Mouse (Mus musculus): ENCODE measurements around the gene Plxna4. TPM values are rescaled to one million over a fixed set of nuclear protein-coding genes. Genes with fewer than 3 reads are reported as not detected.

The Plxna4 gene
- total RNA-seq, 2 experiments from 2014 or later = 2.2 to 2.5 TPM

DNA sequence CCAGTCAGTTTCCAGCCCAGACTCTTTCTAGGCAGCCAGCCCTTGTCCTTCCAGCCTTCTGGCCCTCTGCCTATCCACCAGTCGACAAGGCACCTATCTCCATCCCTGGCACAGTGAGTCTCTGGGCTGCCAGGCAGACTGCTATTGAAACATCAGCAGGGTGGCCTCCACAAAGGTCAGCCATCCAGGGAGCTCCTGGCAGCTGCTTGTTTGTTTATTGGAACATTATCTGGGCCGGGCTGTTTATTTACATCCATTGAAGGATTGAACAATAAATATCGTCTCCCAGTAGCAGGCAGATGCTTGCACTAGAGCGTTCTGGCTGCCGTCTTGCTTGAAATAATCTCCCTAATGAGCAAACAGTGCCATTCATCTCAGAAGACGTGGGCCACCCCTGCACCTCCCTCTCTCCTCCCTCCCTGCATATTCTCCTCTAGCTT, 273.0 kb downstream of the Plxna4 start:
- intact Hi-C loops (cut with DNase I) = no loop called here
- no peak for DNase-seq

DNA sequence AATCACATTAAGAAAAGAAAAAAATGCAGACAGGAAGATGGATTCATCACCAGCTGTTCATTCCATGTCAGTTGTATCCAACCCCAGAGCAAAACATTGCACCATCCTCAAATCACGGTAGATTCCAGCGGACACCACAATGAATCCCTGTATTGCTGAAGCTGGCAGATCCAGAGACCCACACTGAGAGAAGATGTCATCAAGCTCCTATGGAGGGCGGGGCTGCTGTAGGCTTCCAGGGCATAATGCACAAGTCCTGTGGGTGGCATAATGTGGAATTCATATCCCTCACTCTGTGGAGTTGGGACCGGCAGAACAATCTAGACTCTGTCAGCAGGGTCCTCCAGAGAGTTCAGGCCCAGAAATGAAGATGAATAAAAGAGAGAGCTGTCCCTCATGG, 278.8 kb downstream of the Plxna4 start:
- no peak for DNase-seq
- intact Hi-C loops (cut with DNase I) = no loop called here

DNA sequence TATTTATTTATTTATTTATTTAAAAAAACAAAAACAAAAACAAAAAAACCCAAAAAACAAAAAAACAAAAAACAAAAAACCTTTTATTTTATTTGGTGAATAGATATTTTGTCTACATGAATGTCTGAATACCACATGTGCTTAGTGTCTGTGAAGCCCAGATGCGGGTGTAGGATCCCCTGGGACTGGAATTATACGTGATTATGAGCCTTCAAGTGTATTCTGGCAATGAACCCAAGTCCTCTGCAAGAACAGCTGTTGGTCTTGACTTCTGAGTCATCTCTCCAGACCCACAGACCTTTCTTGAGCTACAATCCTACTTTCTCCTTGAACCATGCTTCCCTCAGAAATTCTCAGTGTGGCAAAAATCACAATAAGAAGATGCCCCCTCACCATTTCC, 287.4 kb downstream of the Plxna4 start:
- intact Hi-C loops (cut with DNase I) = no loop called here
- no peak for DNase-seq

DNA sequence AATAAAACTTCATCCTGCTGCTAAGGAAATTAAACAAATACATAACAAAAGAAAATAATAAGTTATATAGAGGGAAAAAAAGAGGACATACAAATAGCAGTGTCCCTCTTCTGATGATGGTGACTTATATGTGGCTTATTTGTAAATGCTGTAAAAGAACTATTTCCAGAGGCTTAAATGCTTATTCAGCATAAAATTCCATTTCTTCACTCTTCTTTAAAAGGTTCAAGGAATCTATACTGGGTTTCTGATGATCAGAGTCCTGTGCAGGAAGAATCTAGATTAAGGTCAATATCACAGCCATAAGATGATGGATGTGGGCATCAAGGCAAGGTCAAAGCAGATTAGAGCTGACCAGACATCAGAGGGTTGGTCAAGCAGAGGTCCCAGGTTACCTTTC, 306.5 kb downstream of the Plxna4 start:
- intact Hi-C loops (cut with DNase I) = no loop called here
- no peak for DNase-seq

DNA sequence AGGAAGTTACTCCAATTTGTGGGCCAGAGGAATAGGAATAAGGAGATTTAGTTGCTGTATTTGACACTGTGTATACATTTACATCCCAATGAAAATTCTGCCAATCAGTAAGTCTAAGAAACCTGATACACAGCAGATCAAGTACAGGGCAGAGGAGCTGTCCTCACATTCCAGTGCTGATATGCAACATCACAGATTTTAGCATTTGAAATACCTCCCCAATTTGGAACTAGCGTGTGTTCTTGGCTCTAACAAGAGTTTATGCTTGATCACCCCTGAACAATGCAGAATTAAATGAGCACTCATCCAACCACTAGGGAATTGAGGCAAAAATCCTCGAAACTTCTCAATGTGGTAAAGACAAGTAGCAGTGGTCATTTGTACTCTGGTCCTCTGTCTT, 307.3 kb downstream of the Plxna4 start:
- intact Hi-C loops (cut with DNase I) = no loop called here
- DNase-seq = no peak

DNA sequence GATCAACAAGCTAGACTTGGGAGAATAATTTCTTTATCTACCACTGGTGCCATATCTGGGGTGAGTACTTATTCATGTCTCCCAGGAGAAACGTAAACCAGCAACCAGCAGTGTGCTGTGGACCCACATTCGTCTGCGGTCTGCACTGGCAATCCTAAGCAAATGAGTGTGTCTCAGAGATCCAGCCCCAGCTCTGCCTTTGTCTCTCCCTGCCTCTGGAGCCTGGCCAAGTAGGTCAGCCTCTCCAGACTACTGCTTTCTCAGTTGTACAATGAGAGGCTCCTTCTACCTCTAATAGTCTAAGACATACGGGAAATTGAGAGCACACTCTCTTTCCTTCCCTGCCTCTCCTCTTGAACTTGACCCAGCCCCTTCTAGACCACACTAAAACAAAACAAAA, 316.5 kb downstream of the Plxna4 start:
- peak in 1 of 2 experiments; percentile 6 for DNase-seq

DNA sequence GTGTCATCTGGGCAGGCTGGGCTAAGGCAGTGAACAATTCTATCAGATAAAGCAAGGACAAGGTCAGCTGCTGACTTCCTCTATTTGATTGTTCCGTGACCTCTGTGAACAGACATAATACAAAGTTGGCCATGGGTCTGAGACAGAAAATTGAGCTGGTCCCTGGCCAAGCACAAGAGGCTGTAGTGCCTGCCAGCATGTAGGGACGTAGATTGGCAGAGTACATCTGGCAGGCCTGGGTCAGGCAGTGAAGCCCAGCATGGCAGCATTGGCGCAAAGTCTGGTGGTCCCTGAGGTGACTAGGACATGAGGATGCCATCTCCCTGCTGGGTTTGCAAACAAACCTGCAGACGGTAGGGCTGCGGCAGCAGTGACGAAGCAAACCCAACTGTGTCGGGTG, 321.9 kb downstream of the Plxna4 start:
- intact Hi-C loops (cut with DNase I) = no loop called here
- DNase-seq = no peak

More for the DNA sequence above, 316.5 kb downstream of the Plxna4 start:
- intact Hi-C loops (cut with DNase I) = no loop called here

DNA sequence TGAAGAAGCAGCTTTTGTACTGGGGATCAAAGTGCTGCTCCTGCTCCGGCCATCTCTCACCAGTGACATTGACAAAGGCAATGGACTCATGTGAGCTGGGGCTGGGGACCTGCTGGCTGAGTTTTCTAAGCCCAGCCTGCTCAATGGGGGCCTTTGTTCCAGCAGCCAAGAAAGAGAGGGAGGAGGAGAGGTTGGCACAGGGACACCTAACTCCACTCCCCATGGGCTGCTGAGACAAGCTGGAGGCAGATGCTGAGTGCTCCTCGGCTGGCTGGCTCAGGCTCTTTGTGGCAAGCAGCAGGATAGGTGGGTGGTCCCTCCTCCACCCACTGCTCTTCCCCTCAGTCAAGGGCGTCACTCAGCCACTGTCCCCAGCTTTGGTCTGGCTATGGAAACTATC, 326.7 kb downstream of the Plxna4 start:
- no peak for DNase-seq
- intact Hi-C loops (cut with DNase I) = no loop called here

DNA sequence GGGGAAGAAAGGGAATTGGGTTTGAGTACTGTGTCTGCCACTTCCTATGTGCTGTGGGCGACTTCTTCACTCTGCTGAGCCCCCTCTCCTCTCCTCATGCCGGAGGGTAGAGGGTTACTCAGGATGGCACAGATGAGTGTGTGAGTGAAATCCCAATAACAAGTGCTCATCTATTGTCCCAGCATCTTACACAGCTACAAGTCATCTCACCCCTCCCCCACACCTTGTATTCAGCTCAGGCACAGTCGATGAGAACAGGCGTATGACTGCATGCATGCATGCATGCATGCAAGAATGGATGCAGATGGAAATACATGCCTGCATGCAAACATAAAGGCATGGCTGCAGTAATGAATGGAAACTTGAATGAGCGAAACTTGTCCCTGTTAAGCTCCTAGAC, 327.7 kb downstream of the Plxna4 start:
- no peak for DNase-seq
- intact Hi-C loops (cut with DNase I) = no loop called here

DNA sequence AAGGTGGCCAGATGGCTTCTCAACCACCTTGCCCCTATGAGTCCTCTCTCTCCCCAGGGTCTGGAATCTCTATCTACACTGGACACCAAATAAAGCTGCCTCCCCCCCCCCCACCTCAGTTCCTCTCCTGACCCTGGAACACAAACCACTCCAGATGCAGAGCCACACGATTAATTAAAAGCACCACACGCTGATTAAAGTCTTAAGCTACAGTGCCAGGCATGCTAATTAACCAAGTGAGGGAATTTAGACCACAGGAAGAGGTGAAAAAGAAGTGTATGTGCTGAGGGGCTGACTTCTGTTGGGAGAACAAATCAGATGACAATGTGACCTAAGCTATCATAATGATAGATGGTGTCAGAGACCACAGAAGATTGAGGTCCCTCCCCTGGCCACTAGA, 332.8 kb downstream of the Plxna4 start:
- intact Hi-C loops (cut with DNase I) = no loop called here
- no peak for DNase-seq

DNA sequence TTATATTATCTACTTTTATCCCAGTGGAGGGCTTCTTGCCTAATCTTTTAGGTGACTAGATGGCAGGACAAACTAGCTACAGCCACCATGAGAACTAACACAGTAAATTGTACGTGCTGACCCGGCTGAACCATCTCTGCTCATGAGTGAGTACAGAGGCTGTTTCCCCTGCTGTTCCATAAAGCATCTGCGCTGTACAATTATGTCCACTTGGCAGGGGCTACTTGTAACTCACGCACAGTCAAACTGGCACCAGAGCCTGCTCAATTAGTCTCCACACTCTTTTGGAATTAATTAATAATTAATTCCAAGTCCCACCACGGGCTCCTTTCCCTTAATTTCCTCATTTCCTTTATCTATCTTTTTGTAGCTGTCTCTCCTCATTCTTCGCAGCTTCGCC, 335.8 kb downstream of the Plxna4 start:
- DNase-seq = no peak
- intact Hi-C loops (cut with DNase I) = no loop called here

DNA sequence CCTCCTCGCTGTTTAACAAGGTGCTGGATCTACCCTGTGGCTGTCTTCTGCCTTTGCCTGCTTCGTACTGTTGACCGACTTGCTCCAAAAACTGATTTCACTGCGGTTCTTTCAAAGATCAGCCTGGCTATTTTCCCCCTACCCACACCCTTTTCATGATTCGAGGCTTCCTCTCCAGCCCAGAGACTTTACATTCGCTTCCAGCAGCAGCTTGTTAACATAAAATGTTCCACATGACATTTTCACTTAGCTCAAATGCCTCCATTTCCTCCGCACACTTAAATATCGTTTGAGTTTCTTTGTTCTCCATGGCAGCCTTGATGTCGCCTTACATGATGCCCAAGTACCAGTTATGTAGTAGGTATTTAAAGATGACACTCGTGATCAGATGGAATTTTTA, 336.3 kb downstream of the Plxna4 start:
- intact Hi-C loops (cut with DNase I) = no loop called here
- DNase-seq = no peak

DNA sequence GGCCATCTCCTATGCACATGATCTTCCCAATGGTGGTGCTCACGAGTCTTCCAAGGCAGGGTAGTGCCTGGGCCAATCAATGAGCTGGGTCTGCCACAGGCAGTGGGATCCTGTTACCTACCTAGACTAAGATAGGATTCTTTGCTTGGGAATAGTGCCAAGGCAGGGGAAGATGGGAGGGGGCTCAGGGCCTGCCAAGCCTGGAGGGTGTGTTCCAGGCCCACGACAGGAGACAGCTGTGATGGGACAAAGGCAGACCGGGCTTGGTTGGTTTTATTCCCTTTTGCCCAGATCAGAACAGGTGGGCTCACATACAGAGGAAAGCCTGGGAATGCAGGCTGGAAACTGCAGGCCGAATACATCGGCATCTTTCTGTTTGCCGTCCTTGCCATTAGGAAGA, 342.0 kb downstream of the Plxna4 start:
- no peak for DNase-seq
- intact Hi-C loops (cut with DNase I) = no loop called here

DNA sequence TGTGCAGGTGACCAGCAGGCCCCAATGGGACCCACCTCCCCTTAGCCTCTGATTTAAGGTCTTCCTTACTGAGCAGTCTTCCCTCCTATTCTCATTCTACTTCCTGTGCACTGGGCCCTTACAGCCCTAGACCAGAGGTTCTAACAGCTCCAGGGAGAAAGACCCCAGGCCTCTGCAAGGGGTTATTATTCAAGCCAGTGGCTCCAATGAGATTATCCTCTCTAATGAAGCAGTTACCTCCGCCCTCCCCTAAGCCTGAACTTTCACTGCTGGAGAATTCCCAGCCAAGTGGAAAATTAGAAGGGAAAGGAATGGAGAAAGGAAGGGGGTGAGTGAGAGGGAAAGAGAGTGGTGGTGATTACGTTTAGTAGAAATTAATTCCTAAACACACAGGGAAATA, 345.0 kb downstream of the Plxna4 start:
- intact Hi-C loops (cut with DNase I) = no loop called here
- no peak for DNase-seq

DNA sequence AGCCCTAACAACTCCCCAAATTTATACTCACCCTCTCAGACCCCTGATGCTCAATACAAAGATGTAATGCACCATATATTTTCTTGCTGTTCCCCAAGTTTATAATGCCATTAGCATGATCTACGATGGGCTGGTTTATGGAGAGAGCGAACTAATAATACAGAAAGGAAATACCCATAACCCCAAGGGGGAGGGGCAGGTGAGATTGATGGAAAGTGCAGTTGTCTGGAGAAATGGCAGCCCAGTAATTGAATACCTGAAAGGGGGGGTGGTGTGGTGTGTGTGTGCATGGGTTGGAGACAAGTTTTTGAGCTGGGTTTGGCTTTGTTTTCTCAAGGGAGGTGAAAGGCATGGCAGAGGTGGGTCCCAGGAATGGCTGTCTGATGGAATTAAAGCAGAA, 356.6 kb downstream of the Plxna4 start:
- intact Hi-C loops (cut with DNase I) = no loop called here
- no peak for DNase-seq

DNA sequence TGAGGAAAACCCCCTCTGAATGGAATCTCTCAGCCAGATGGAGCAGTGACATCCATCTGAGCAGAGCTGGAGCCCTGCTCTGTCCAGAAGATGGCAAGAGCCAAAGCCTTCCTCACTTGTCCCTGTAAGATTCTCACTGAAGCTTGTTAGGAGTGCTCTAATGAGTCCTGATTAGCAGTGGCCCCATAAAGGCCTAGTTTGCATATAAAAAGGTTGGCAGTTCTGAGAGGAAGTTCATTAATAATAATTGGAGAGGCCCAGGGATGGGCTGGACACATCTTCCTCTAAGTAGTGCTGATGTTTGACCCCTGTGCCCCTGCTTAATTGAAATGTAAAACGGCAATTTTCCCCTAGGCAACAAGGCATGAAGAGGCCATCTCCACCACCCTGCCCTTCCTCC, 361.4 kb downstream of the Plxna4 start:
- intact Hi-C loops (cut with DNase I) = no loop called here
- DNase-seq = no peak

DNA sequence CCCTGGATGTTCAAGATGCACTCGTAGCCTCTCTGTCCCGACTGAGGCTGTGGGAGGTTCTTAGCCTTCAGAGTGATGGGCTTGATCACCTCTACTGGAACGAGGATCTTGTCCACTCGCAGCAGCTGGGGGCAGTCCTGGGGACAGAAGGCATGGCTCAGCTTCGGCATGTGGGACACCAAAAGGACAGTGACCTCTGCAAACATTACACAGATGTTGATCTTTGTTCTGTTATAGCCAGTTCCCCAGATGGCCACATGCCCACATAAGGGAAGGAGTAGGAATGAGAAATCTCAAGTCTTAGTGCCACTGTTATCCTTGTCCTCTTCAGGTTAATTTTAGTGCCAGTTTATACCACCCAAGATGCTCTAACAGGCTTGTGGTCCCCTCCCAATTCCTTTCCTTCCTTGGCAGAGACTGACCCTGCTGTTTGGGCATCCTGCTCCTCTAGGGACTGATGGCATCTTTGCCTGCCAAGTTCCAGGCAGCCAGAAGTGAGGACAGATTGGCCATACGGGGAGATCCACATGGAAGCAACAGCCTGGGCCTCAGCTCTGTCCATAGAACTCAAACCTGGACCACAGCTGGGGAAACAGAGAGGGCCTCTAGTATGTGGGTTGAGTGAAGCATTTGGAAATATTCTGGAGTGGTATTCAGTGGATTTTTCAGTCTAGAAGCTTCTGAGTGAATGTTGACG, 363.8 kb downstream of the Plxna4 start:
- intact Hi-C loops (cut with DNase I) = no loop called here
- no peak for DNase-seq

DNA sequence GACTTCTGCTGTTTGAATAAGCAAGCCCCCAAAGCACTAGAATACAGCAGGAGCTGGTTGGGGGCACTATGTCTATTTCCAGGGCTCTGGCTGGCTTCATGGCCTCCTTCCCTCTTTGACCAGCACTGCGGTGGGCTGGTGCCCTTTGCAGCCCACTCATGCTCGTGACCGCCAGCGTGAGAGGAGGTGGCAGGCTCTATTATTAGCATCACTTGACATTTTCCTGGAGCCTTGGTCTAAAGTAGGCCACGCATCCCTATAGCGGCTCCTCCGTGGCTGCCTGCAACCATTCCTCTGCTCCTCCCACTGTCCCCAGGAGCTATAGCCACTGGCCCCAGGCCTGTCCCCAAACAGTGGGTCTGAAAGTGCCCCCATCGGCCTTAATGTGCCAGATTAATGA, 367.2 kb downstream of the Plxna4 start:
- intact Hi-C loops (cut with DNase I) = no loop called here
- DNase-seq = no peak

DNA sequence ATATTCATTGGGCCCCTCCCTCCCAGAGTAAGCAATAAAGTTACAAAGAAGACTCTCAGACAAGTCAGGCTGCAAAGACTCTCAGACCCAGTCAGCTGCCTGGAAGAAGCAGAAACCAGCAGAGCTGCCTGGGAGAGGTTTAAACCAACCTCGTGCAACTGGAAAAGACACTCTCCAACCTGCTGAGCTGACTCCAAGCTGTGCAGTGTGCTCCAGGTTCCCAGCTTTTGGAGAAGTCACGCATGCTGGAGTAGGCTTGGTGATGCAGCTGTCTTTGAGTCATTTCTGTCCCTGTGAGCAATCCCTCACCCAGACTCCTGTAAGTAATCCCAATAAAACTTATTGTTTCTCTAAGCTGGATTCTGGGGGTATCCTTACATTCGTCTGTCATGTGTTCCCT, 369.4 kb downstream of the Plxna4 start:
- no peak for DNase-seq
- intact Hi-C loops (cut with DNase I) = no loop called here

DNA sequence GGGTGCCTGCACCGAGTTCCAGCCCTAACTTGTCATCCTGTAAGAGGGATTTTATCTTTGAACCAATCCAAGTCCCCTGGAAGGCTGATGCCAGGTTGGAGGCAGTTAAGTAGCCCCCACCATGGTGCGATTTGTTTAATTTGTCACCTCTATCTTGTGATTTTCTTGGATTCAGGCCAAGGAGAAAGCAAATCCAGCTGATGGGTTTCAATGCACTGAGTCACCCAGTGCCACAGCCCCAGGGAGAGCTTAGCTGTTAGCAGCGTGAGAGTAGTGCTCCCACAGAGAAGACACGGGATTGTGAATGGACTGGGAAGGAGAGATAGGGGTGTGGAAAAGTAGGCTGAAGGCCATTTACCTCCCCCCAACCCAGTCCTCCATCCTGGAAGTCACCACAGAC, 375.6 kb downstream of the Plxna4 start:
- intact Hi-C loops (cut with DNase I) = no loop called here
- no peak for DNase-seq

DNA sequence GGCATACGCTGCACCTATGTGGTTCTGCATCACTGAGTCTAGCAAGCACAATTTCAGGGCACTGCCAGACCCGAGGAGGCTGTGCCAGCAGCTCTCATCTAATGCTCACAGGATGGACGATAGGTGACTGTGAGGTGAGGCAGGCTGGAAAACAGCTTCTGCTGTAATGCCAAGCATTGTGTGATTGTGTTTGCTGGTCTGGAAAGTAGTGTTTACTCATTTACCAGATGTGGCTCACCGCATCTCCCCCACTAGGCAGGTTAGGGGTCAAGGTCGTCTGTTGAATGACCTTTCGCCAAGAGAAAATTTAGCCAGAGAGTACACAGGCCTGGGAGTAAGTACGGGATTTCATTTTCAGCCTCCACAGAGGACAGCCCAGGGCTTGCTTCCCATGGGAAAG, 377.9 kb downstream of the Plxna4 start:
- no peak for DNase-seq
- intact Hi-C loops (cut with DNase I) = no loop called here

DNA sequence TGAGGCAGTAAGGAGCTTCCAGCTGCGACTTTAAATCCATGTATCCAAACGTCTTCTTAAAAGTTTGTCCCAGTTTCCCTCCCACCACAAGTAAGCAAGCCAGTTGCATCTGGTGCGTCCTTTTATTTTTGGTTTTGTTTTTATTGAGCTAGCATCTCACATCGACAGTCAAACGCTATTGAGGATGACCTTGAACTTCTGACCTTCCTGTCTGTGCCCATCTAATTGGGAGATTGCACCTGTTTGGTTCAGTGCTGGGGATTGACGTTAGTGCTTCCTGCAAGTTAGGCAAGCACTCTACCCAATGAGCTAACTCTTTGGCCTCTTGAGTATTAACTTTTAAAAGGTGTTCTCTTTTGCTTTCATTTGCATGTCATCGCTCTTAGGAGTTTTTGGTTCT, 379.0 kb downstream of the Plxna4 start:
- intact Hi-C loops (cut with DNase I) = no loop called here
- DNase-seq = no peak

DNA sequence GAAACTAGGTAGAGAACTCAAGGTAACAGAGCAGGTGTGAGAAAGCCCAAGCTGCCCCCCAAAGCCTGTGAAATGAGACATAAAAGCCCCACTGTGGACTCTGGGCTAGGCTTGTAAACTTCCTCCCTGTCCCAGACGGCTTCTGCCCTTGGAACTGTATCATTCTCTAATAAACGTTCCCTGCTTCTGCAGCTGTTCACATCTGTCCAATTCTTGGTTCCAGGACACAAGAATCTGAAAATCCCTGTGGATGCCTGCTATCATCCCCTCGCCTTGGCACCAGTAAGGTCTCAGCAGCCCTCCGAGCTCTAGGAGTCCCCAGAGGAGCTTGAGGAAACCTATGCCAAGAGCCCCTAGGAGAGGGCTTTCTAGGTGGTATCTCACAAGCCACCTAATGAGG, 383.7 kb downstream of the Plxna4 start:
- no peak for DNase-seq

More for the DNA sequence above, 383.7 kb downstream of the Plxna4 start:
- intact Hi-C loops (cut with DNase I) = no loop called here

All from gastrocnemius, postnatal 36 days (tissue).